Mouse (Mus musculus): ENCODE measurements at regions not wholly inside any gene's neighbourhood (a gene's known extent, or its start where the extent isn't known, plus 50 kb on each side); places are given as distances from the start of the nearest gene placed in this dataset.
A peak's percentile ranks its signal among the peaks of the same experiment; 100 is the strongest.

DNA sequence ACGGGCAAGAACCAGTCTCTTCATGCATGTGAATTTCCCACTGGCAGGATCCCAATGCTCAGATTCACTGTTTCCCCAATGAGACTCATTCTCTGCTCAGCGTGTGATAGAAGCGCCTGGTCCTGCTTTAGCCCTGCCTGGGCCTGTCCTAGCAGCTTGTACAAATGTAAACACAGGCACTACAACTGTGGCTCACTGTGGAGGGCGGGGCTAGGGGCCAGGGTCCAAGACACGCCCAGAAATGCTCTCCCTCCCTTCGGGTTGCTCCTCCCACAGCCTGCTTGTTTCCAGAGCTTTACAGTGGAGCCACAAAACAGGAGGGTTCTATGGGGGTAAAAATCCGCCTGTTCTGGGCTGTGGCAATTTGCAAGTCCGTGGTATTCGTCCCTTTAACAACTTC lies 105.7 kb downstream of the Btg1 start:
- H3K4me1 ChIP-seq (ENCODE audit: control insufficient read depth, insufficient read depth, low read length), result peaks cover 3% of the 10 kb centered on the region
- H3K4me3 ChIP-seq (replicated peaks; ENCODE audit: extremely low read depth, low read depth, low read length), result no peak overlapping the region
- TF ChIP-seq CTCF (IDR thresholded peaks at IDR 0.05; ENCODE audit: insufficient read depth, low read length), result no peak
- TF ChIP-seq POLR2A (IDR thresholded peaks at IDR 0.05; ENCODE audit: borderline replicate concordance, extremely low read depth, low read depth, low read length), result no peak
- DNase-seq, result peak; percentile 61
- WGBS, result 18% methylated on average over 9 of the region's 9 CpGs

- DNase-seq, result no peak
- 89% methylated on average over 6 of the region's 6 CpGs for WGBS
- peaks cover 3% of the 10 kb centered on the region for H3K4me1 ChIP-seq (ENCODE audit: control insufficient read depth, insufficient read depth, low read length)
- H3K4me3 ChIP-seq (replicated peaks; ENCODE audit: extremely low read depth, low read depth, low read length), result no peak overlapping the region
- TF ChIP-seq POLR2A (IDR thresholded peaks at IDR 0.05; ENCODE audit: borderline replicate concordance, extremely low read depth, low read depth, low read length), result no peak
- TF ChIP-seq CTCF (IDR thresholded peaks at IDR 0.05; ENCODE audit: insufficient read depth, low read length), result no peak
Observed at GRCm38 (mm10) chr10:96723071-96723470, 106.3 kb downstream of the Btg1 start.

GRCm38 (mm10) chr10:96724436-96725175 lies 107.8 kb downstream of the Btg1 start:
- Histone ChIP-seq H3K4me1 (ENCODE audit: control insufficient read depth, insufficient read depth, low read length) (peaks cover 3% of the 10 kb centered on the region), H3K4me3 (replicated peaks; ENCODE audit: extremely low read depth, low read depth, low read length) (no peak overlapping the region)
- WGBS, result 49% methylated on average over 11 of the region's 11 CpGs
- no peak for DNase-seq
- no peak for TF ChIP-seq POLR2A (IDR thresholded peaks at IDR 0.05; ENCODE audit: borderline replicate concordance, extremely low read depth, low read depth, low read length)
- no peak for TF ChIP-seq CTCF (IDR thresholded peaks at IDR 0.05; ENCODE audit: insufficient read depth, low read length)

DNA sequence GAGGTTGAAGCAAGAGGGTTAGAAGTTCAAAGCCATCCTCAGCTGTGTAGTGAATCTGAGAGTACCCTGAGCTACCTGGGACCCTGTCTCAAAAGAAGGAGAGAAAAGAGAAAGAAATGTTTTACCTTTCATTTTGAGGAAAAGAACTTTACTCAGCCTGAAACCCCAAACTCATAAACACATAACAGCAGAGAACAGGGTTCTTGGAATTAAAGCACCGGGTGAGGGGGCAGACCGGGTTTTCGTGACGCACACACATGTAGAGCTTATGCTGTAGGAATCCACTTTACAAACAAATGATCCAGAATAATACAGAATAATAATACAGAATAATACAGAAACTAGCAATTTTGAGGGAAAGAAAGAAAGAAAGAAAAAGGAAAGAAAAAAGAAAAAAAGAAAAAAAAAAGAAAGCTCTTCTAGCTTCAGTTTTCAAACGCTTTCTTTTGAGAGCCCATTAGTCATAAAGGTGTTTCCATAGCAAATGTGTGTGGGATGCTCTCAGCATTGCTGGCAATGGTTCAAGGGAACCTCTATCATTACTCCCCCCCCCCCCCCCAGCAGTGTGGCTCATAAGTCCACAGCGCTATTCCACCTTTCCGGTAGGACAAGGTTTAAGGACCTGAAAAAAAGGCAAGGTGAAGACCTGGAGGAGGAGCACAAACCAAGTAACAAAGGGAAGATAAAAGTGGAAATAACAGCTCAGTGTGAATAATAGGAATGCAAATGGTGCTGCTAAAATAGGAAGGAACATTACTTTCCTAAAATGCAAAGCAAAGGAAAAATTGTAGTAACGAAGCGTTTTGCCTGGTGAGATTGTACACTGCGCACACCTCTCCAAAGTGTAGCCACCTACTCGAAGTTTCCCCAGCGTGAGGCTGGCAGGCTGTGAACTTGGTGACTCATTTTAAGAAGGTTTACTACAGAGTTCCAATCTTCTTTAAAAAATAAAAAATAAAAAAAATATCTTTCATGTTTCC lies 110.3 kb downstream of the Btg1 start:
- TF ChIP-seq CTCF (IDR thresholded peaks at IDR 0.05; ENCODE audit: insufficient read depth, low read length) (no peak), POLR2A (IDR thresholded peaks at IDR 0.05; ENCODE audit: borderline replicate concordance, extremely low read depth, low read depth, low read length) (no peak)
- H3K4me3 ChIP-seq (replicated peaks; ENCODE audit: extremely low read depth, low read depth, low read length), result no peak overlapping the region
- 73% methylated on average over 12 of the region's 12 CpGs for WGBS
- H3K4me1 ChIP-seq (ENCODE audit: control insufficient read depth, insufficient read depth, low read length), result peaks cover 3% of the 10 kb centered on the region; the same call in 1 of the 2 replicates
- DNase-seq, result no peak

- Histone ChIP-seq H3K4me1 (ENCODE audit: control insufficient read depth, insufficient read depth, low read length) (0 out of 2 replicates have a peak, but pooled peaks cover 2% of the 10 kb centered on the region), H3K4me3 (replicated peaks; ENCODE audit: extremely low read depth, low read depth, low read length) (no peak overlapping the region)
- no peak for TF ChIP-seq POLR2A (IDR thresholded peaks at IDR 0.05; ENCODE audit: borderline replicate concordance, extremely low read depth, low read depth, low read length)
- DNase-seq, result no peak
- WGBS, result 52% methylated on average over 5 of the region's 5 CpGs
Observed at GRCm38 (mm10) chr10:96733581-96733980, 116.8 kb downstream of the Btg1 start.

GRCm38 (mm10) chr10:96735146-96735545 lies 118.3 kb downstream of the Btg1 start:
- DNase-seq, result no peak
- 85% methylated on average over 11 of the region's 11 CpGs for WGBS
- H3K4me3 ChIP-seq (replicated peaks; ENCODE audit: extremely low read depth, low read depth, low read length), result no peak overlapping the region
- H3K4me1 ChIP-seq (ENCODE audit: control insufficient read depth, insufficient read depth, low read length), result 0 out of 2 replicates have a peak, but pooled peaks cover 2% of the 10 kb centered on the region
- TF ChIP-seq CTCF (IDR thresholded peaks at IDR 0.05; ENCODE audit: insufficient read depth, low read length) (no peak), POLR2A (IDR thresholded peaks at IDR 0.05; ENCODE audit: borderline replicate concordance, extremely low read depth, low read depth, low read length) (no peak)

GRCm38 (mm10) chr10:96735885-96736628 lies 119.3 kb downstream of the Btg1 start:
- Histone ChIP-seq H3K4me3 (replicated peaks; ENCODE audit: extremely low read depth, low read depth, low read length) (no peak overlapping the region), H3K4me1 (ENCODE audit: control insufficient read depth, insufficient read depth, low read length) (0 out of 2 replicates have a peak, but pooled peaks cover 2% of the 10 kb centered on the region)
- TF ChIP-seq CTCF (IDR thresholded peaks at IDR 0.05; ENCODE audit: insufficient read depth, low read length) (no peak), POLR2A (IDR thresholded peaks at IDR 0.05; ENCODE audit: borderline replicate concordance, extremely low read depth, low read depth, low read length) (no peak)
- no peak for DNase-seq
- WGBS, result 32% methylated on average over 4 of the region's 4 CpGs

- 67% methylated on average over 6 of the region's 6 CpGs for WGBS
- Histone ChIP-seq H3K4me1 (ENCODE audit: control insufficient read depth, insufficient read depth, low read length) (0 out of 2 replicates have a peak, but pooled peaks cover 2% of the 10 kb centered on the region), H3K4me3 (replicated peaks; ENCODE audit: extremely low read depth, low read depth, low read length) (no peak overlapping the region)
- TF ChIP-seq POLR2A (IDR thresholded peaks at IDR 0.05; ENCODE audit: borderline replicate concordance, extremely low read depth, low read depth, low read length) (no peak), CTCF (IDR thresholded peaks at IDR 0.05; ENCODE audit: insufficient read depth, low read length) (no peak)
- DNase-seq, result no peak
Observed at GRCm38 (mm10) chr10:96737972-96738371, 121.2 kb downstream of the Btg1 start.

- no peak for DNase-seq
- H3K4me3 ChIP-seq (replicated peaks; ENCODE audit: extremely low read depth, low read depth, low read length), result no peak overlapping the region
- H3K4me1 ChIP-seq (ENCODE audit: control insufficient read depth, insufficient read depth, low read length), result 0 out of 2 replicates have a peak, but pooled peaks cover 2% of the 10 kb centered on the region
- 98% methylated on average over 5 of the region's 5 CpGs for WGBS
- TF ChIP-seq CTCF (IDR thresholded peaks at IDR 0.05; ENCODE audit: insufficient read depth, low read length) (no peak), POLR2A (IDR thresholded peaks at IDR 0.05; ENCODE audit: borderline replicate concordance, extremely low read depth, low read depth, low read length) (no peak)
Observed at GRCm38 (mm10) chr10:96738606-96739005, 121.8 kb downstream of the Btg1 start.

Data from lung, adult 2 months (tissue).